ENCODE assay signal across 14 mouse cellular contexts in genomic region chr2:8782225-8782624, GRCm38 (mm10).
"Had no signal": no experiment of that assay in that cellular context is flagged by ENCODE, and none has a peak within 500 bp of the region (broad histone marks: within the 10 kb centered on the region; RNA-seq: fewer than 3 reads in every experiment).

No protein-coding gene starts in this region.

- DNase-seq: lung, adult 18-20 months; lung, embryonic 14.5 days; lung, postnatal 10 days; lung, postnatal 4 days; midbrain, embryonic 14.5 days; right cerebral cortex, postnatal 14 days; spleen, adult 18-20 months; thymus, adult 18-20 months; thymus, postnatal 14 days; thymus, postnatal 36 days had no signal

- H3K4me2 ChIP-seq: lung, embryonic 14.5 days; midbrain, embryonic 12.5 days; neural tube, embryonic 12.5 days had no signal

- H3K36me3 ChIP-seq: midbrain, embryonic 10.5 days; midbrain, embryonic 12.5 days; neural tube, embryonic 12.5 days had no signal

- H3K4me3 ChIP-seq: midbrain, embryonic 10.5 days; midbrain, embryonic 12.5 days; neural tube, embryonic 12.5 days had no signal

- ATAC-seq: midbrain, embryonic 16.5 days had no signal

- H3K27me3 ChIP-seq: midbrain, embryonic 12.5 days; neural tube, embryonic 12.5 days had no signal
